Mouse (Mus musculus) ES-CJ7 (cell line): Measurements from ENCODE around the gene G430095P16Rik.

Experiments used
- DNase-seq: peaks from one replicate; pipeline ENCODE4 v3.0.0; 2011; ENCODE audit warnings: low read depth, low spot score

The G430095P16Rik gene

GRCm38 (mm10) chr8:84740895-84741843, 18.4 kb downstream of the G430095P16Rik start:
- no peak for DNase-seq

DNA sequence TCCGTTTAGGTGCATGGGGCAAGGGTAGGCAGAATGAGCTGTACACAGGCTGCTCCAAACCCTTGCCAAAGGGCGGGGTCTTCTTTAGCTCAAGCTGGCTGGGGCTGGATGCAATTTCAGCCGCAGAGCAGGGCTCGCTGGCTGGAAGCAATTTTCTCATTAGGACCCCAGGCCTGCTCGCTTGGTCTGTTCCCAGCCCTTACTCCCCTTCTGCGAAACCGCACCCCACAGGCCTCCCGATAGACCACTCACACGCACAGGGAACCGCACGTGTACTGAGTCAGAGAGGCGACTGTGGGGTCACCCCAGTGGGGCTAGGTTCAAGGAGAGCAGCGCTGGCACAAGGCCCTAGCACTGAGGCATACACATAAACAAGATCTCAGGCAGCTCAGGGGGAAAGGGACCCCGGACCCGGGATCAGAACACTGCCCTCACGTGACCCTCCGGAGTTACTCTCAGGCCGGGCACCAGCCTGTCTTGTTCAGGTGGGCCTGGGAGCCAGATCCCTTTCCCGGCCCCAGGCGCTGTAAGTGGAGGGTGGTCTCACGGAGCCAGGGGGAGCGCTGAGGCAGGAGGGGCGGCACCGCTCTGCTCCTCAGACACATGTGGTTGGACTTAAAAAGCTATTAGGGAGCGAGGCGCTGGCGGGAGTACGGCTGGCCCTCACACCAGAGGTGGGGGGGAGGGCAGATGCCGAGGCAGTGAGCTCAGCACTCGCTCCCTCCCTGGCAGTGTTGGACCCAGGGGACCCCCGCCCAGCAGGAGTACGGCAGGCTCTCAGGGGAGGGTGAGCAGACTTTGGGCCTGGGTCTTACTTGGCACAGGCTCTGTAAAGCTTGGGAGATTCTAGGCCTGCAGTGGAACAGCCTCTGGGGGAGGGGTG, 19.6 kb downstream of the G430095P16Rik start:
- peak; percentile 63 for DNase-seq

GRCm38 (mm10) chr8:84743054-84743415, 20.2 kb downstream of the G430095P16Rik start:
- no peak for DNase-seq

GRCm38 (mm10) chr8:84743517-84744420, 21.0 kb downstream of the G430095P16Rik start:
- DNase-seq: peak; percentile 23

DNA sequence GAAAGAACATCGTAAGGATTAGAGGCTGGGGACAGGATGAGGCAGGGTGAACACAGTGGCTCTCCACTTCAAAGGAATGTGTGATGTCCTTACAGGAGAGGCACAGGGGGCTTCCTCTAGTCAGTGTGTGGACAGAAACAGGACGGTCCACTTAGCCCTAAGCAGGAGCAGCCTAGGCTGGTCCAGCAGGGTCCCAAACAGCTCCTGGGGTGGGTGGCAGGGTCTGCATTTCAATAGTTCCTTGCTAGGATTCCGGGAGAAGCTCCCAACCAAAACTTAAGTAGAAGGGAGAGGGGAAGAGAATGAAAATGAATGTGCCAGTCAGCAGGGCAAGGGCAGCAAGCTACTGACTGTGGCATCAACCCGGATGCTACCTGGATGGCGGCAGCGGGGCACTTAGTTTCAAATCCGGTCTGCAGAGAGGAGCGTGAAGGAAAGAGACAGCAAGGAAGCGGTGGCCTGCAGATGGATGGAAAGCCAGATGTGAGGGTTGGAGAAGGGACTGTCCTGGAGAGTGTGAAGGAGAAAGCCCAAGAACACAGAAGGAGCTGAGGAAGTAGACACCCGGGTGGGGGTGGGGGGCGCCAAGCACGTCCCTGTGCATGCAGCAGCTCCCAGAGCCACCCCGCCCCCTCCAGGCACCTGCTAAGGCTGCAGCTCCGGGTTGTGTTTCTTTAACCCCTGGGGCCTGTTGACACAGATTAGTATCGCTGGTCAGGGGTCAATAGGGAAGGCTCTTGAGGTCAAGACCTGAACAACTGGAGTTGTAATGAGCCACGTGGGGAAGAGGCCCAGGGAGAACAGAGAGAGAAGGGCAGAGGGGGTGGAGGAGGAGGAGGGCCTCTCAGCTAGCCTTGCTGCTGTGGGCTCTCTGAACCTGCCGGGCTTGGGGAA, 22.5 kb downstream of the G430095P16Rik start:
- peak; percentile 48 for DNase-seq

DNA sequence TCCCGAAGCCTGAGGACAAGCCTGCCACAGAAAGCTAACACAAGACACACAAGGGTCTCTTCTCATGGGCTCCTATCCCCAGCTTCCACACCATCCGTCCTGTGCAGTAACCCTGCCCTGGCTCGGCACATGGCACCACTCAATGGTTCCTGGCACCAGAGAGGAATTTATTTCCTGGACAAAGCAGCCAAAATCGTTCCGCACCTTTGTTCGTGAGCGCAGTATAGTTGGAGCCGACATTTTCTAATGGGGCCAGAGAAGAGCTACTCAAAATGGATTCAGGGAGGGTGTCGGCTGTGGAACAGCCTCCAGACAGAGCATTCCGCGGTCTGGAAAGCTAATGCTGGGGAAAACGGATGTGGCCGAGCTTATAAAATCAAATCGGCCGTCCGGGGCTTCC, 26.7 kb downstream of the G430095P16Rik start:
- no peak for DNase-seq

DNA sequence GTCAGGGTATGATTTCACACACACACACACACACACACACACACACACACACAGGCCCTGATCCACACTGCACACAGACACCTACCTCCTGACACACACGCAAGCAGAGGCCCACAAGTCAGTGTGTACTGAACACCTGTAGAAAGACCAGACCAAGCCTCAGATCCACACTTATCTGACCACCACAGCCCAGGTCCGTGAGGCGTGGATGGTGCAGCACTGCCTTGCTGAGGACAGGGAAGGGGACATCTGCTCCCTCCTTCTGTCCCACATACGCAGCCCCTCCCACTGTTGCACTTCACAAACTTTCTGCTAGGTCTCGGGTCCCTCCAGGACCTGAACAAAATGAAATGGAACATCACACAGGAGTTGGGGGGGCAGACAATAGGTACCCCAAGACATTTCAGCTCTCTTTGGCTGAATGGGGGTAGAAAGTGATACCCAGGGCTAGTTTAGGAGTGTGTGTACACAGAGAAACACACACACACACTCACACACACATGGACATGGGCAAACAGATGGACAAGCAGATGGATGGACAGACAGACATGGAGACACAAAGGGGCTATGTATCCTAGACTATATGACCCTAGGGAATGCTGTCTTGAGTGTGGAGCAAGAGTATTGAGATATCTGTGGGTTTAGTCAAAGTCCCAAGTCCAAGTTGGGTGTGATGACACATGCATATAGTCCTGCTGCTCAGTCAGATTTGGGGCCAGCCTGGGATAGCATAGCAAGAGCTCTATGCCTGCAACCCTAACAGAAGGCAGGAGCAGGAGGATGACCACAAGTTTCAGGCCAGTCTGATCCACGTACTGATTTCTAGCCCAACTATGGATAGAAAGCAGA, 30.2 kb downstream of the G430095P16Rik start:
- DNase-seq: no peak

DNA sequence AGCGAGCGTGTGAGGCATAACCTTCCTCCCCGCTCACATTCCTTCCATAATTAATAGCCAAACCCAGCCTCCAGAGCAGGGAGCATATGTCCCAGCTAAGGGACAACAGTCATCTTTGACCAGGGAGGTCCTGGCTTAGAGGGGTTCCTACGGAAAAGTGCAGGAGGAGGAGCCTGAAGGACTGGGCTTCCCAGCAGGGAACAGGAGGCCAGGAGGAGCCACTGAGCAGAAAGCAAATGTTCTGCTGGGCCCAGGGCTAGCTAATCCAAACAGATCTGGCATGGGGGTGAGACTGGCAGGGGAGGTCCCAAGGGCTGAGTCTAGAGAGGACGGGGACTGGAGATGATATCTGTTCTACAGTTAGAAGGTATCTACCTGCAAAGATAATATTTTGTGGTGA, 34.7 kb downstream of the G430095P16Rik start:
- DNase-seq: no peak

GRCm38 (mm10) chr8:84758308-84758707, 35.5 kb downstream of the G430095P16Rik start:
- no peak for DNase-seq

- peak; percentile 53 for DNase-seq
These were observed 36.3 kb downstream of the G430095P16Rik start for GRCm38 (mm10) chr8:84759126-84759525.

DNA sequence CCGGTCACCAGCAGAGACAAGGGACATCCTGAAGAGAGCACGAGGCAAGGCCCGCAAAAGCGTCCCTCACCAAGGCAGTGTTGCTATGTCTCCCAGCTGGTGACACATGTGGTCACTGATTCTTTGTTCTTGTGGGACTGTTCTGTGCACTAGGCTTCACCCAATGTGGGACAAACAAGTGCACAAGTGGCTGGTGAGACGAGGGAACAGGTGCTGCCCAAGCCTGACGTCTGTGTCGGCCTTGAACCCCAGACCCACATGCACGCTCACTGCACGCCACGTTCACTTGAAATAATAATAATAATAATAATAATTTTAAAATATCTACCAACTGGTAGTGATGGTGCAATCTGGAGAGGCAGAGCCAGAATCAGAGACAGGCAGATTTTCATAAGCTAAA, 36.9 kb downstream of the G430095P16Rik start:
- DNase-seq: no peak

- DNase-seq: no peak
These were observed 37.6 kb downstream of the G430095P16Rik start for GRCm38 (mm10) chr8:84760405-84760805.

DNA sequence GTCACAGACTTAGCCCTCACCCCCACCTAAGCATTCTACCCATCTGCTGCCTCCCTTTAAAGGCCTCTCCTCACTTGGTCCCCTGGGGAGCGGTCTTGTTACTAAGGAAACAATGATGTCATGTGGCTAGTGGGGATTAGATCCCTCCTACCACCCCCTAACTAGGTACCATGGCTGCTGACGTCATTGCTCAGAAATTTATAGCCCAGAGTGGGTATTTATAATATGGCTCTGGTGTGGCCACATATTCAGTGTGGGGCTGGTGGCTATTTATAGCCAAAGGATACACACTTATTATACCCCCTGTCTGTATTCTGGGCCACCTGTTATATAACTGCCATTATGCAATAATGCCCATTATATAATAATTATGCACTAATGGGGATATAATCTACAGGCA, 38.1 kb downstream of the G430095P16Rik start:
- DNase-seq: no peak

- DNase-seq: no peak
These were observed 41.3 kb downstream of the G430095P16Rik start for GRCm38 (mm10) chr8:84764100-84764499.

DNA sequence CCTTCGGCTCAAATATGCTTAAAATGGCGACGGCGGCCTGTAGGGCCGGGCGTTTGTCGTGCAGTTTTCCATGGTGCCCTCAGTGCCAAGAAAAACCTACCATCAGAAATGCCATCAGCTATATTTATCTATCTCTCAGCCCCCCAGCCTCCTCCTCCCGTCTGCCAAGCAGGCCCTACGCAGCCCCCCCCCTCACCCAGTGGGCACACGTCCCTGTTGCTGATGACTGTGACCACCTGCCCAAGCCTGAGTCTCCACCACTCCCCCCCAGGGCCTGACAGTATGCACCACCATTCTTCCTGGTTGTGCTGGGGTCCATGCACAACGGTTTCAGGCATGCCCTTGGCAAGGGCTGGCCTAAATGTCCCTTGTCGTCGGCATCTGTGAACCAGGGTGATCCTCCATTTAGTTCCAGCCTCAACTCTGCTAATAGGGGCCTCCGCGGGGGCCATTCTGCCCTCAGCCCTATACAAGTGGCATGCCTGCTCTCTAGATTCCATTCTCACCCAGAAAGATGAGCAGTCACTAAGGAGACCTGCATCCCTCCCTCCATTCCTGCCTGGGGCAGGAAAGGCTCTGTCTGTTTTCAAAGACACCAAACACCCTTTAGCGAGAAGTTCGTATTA, 42.2 kb downstream of the G430095P16Rik start:
- no peak for DNase-seq

GRCm38 (mm10) chr8:84765629-84766028, 42.8 kb downstream of the G430095P16Rik start:
- no peak for DNase-seq

GRCm38 (mm10) chr8:84766422-84766821, 43.6 kb downstream of the G430095P16Rik start:
- DNase-seq: no peak

DNA sequence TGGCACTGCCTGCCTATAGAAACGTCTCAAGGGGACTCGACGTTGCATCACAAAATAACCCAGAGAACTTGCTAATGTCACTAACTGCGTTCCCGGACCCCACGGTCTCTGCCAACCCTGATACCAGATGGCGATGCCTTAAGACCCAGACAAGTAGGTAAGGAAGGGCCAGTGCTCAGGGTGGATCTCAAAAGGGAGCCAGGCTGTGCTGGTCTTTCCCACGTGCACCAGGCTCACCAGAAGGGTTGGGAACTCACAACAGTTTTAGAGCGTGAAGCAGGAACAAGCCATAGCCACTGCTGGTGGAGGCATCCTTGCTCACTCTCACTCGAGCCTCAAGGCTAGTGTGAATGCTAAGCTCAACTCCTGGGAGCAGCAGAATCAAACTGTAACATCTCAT, 44.4 kb downstream of the G430095P16Rik start:
- DNase-seq: no peak
